8 mouse cellular contexts compared by ENCODE assay signal in the genomic region with DNA sequence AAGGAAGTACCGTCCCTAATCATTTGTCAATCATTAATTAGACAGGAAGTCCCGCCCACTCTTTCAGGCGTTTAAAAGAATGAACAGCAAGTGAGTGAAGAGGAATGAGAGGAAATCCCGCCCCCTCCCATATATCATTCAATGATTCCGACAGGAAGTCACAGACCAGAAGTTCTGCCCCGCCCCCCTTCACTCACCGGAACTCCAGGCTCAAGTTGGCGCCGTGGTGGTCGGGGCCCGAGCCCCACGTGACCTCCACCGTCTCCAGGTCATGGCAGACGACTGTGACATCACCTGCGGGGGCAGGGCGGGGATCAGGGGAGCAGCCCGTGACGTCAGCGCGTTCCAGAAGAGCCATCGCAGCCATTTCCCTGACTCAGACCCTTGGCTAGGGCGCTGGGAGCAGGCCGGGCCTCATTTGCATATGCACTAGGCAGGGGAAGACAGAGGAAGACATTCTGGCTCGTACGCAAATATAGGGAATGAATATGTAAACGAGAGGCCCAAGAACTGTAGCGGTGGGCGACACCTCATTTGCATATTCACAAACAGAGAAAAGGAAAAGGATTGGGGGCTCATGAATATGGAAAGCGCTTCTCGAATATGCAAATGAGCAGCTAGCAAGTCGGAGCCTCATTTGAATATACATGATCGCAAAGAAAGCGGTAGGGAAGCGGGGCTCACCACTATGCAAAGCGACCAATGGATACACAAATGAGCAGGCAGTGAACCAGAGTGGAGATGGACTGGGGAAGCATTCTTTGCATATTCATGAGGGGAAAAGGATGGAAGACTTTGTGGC. TPM values are rescaled to one million over a fixed set of nuclear protein-coding genes. Genes with fewer than 3 reads are reported as not detected.
DNase-seq lines count a peak whose midpoint lies in the region; ATAC-seq and TF ChIP-seq lines count a peak whose summit lies in the region.

No protein-coding gene starts in this region.

- H3K9ac ChIP-seq in embryonic facial prominence, embryonic 12.5 days, result no peak overlapping the region
- no peak overlapping the region for H3K9ac ChIP-seq in limb, embryonic 11.5 days (ENCODE audit: low read length)
- H3K9ac ChIP-seq in midbrain, embryonic 13.5 days (replicated peaks), result peak overlapping the region; percentile 34

- WGBS in embryonic facial prominence, embryonic 12.5 days, result under 1% methylated on average over 35 of the region's 35 CpGs
- under 1% methylated on average over 34 of the region's 35 CpGs for WGBS in kidney, adult 2 months
- WGBS in limb, embryonic 11.5 days, result under 1% methylated on average over 35 of the region's 35 CpGs
- WGBS in midbrain, embryonic 13.5 days, result under 1% methylated on average over 35 of the region's 35 CpGs

- ATAC-seq in embryonic facial prominence, embryonic 12.5 days (ENCODE audit: insufficient number of reproducible peaks, insufficient read depth, low FRiP score, low TSS enrichment), result peak; percentile 71
- ATAC-seq in limb, embryonic 11.5 days (ENCODE audit: insufficient number of reproducible peaks, low FRiP score, low TSS enrichment, low read depth), result peak; percentile 76
- peak; percentile 81 for ATAC-seq in midbrain, embryonic 13.5 days

- peaks cover 47% of the 10 kb centered on the region for H3K9me3 ChIP-seq in embryonic facial prominence, embryonic 12.5 days
- peaks cover 19% of the 10 kb centered on the region for H3K9me3 ChIP-seq in limb, embryonic 11.5 days (ENCODE audit: control insufficient read depth, low read length)
- H3K9me3 ChIP-seq in midbrain, embryonic 13.5 days, result peaks cover 37% of the 10 kb centered on the region

- DNase-seq in 3134 (ENCODE audit: extremely low read depth, insufficient read length, low spot score), result peak; percentile 24
- DNase-seq in adrenal gland, postnatal 36 days, result peak; percentile 96 to 98
- peak; percentile 92 to 97 for DNase-seq in heart, adult 18-20 months
- peak; percentile 97 for DNase-seq in kidney, adult 2 months
- DNase-seq in limb, embryonic 11.5 days (ENCODE audit: low spot score), result peak; percentile 97
- peak; percentile 67 to 92 for DNase-seq in spleen, postnatal 10 days (ENCODE audit: low spot score in 2 of 2)

- peak overlapping the region; percentile 88 for H3K27ac ChIP-seq in embryonic facial prominence, embryonic 12.5 days
- H3K27ac ChIP-seq in kidney, adult 2 months (ENCODE audit: insufficient read depth, low read depth, low read length), result peak overlapping the region; percentile 85
- peak overlapping the region; percentile 78 for H3K27ac ChIP-seq in limb, embryonic 11.5 days (replicated peaks; ENCODE audit: low read depth, low read length)
- H3K27ac ChIP-seq in midbrain, embryonic 13.5 days, result peak overlapping the region; percentile 94

- no peaks in the 10 kb centered on the region for H3K27me3 ChIP-seq in embryonic facial prominence, embryonic 12.5 days
- no peaks in the 10 kb centered on the region for H3K27me3 ChIP-seq in kidney, adult 2 months (replicated peaks; ENCODE audit: control insufficient read depth, insufficient read depth, low read length)
- H3K27me3 ChIP-seq in limb, embryonic 11.5 days (ENCODE audit: control insufficient read depth, insufficient read depth, low read length), result no peaks in the 10 kb centered on the region
- no peaks in the 10 kb centered on the region for H3K27me3 ChIP-seq in midbrain, embryonic 13.5 days

- TF ChIP-seq POLR2A in kidney, adult 2 months (IDR thresholded peaks at IDR 0.05; ENCODE audit: low read depth, low read length), result no peak

- peaks cover 11% of the 10 kb centered on the region; the same call in 1 of the 2 replicates for H3K36me3 ChIP-seq in embryonic facial prominence, embryonic 12.5 days
- H3K36me3 ChIP-seq in kidney, adult 2 months (ENCODE audit: control insufficient read depth, insufficient read depth, low read length), result no peaks in the 10 kb centered on the region
- peaks cover 5% of the 10 kb centered on the region; the same call in 1 of the 2 replicates for H3K36me3 ChIP-seq in limb, embryonic 11.5 days (ENCODE audit: control insufficient read depth, insufficient read depth, low read length)
- peaks cover 29% of the 10 kb centered on the region for H3K36me3 ChIP-seq in midbrain, embryonic 13.5 days

- H3K4me2 ChIP-seq in embryonic facial prominence, embryonic 12.5 days (replicated peaks), result peak overlapping the region; percentile 43
- peak overlapping the region; percentile 39 for H3K4me2 ChIP-seq in limb, embryonic 11.5 days (ENCODE audit: low read depth, severe bottlenecking)
- H3K4me2 ChIP-seq in midbrain, embryonic 13.5 days (replicated peaks), result peak overlapping the region; percentile 52

- no peaks in the 10 kb centered on the region for H3K4me1 ChIP-seq in embryonic facial prominence, embryonic 12.5 days
- no peaks in the 10 kb centered on the region for H3K4me1 ChIP-seq in kidney, adult 2 months (ENCODE audit: control insufficient read depth, insufficient read depth, low read length)
- H3K4me1 ChIP-seq in limb, embryonic 11.5 days (ENCODE audit: control insufficient read depth, insufficient read depth, low read length), result no peaks in the 10 kb centered on the region
- no peaks in the 10 kb centered on the region for H3K4me1 ChIP-seq in midbrain, embryonic 13.5 days (replicated peaks)

- peak overlapping the region; percentile 55 for H3K4me3 ChIP-seq in embryonic facial prominence, embryonic 12.5 days
- peak overlapping the region; percentile 84 for H3K4me3 ChIP-seq in kidney, adult 2 months (ENCODE audit: insufficient read depth, low read depth, low read length)
- peak overlapping the region; percentile 53 for H3K4me3 ChIP-seq in limb, embryonic 11.5 days (ENCODE audit: low read depth, low read length)
- H3K4me3 ChIP-seq in midbrain, embryonic 13.5 days (replicated peaks), result peak overlapping the region; percentile 60

- TF ChIP-seq CTCF in kidney, adult 2 months (conservative IDR thresholded peaks at IDR 0.05; ENCODE audit: insufficient read depth, insufficient read length, low read depth, low read length), result no peak

RNA-seq across cellular contexts. Expression of a gene that starts 1.3 kb away (rescaled TPM):
- total RNA-seq in adrenal gland, postnatal 36 days (2021), result 10 to 100 TPM; 34.5 to 41.9 TPM
- polyA plus RNA-seq in embryonic facial prominence, embryonic 12.5 days (2016; fragmentation: Nextera tagmentation; extraction: Ambion mirVana), result 5.4 and 7.1 TPM in 2 replicates
- 1 to 10 TPM; 6.4 to 8.5 TPM for total RNA-seq in heart, adult 18-20 months (2021)
- polyA plus RNA-seq in kidney, adult 2 months (2012; rRNA removed), result 8.2 and 12.0 TPM in 2 replicates
- 3.0 and 4.7 TPM in 2 replicates for polyA plus RNA-seq in limb, embryonic 11.5 days (2014; fragmentation: Nextera tagmentation; extraction: Ambion mirVana)
- 7.7 and 8.9 TPM in 2 replicates for polyA plus RNA-seq in midbrain, embryonic 13.5 days (2015; fragmentation: Nextera tagmentation; extraction: Ambion mirVana)

Comparison
In these comparisons a context has a peak if more than half of its experiments do, and no peak if none do; other contexts are left out.
1. Peak in every context shown above with its lines: DNase-seq, ATAC-seq, H3K4me3 ChIP-seq and H3K27ac ChIP-seq.
2. DNase-seq: peak in every context shown above with its lines; median percentile 97 in adrenal gland, postnatal 36 days; 97 in kidney, adult 2 months; 97 in limb, embryonic 11.5 days; 94 in heart, adult 18-20 months; 80 in spleen, postnatal 10 days; 24 in 3134.